Mouse (Mus musculus) heart, postnatal 0 days (tissue): ENCODE measurements around the gene Ophn1.

Experiments
- CTCF ChIP-seq: IDR thresholded peaks from 2 replicates; pipeline ENCODE4 v1.5.1; 2016; ENCODE audit warnings: antibody characterized with exemption, control low read depth, low read depth
- EP300 ChIP-seq: IDR thresholded peaks from 2 replicates; pipeline ENCODE4 v1.6.1; 2016; ENCODE audit warnings: antibody characterized with exemption, low read depth

GRCm38 (mm10) chrX:98681281-98681680, 209.5 kb downstream of the Ophn1 start:
- no peak for TF ChIP-seq CTCF
- no peak for TF ChIP-seq EP300
